Mouse (Mus musculus) testis, adult 2 months (tissue): ENCODE measurements around the gene Capn10.

Experiments
- CTCF ChIP-seq: fragments of 200-500 bp; IDR thresholded peaks from 2 replicates; pipeline ENCODE4 v1.5.1; 2012; ENCODE audit warnings: low read depth, mild to moderate bottlenecking, inconsistent platforms, low read length, moderate library complexity; ENCODE audit not compliant: control insufficient read depth, insufficient read depth, insufficient replicate concordance
- POLR2A ChIP-seq: fragments of 200-500 bp; IDR thresholded peaks from 2 replicates; pipeline ENCODE4 v1.6.1; 2012; ENCODE audit warnings: low read depth, mild to moderate bottlenecking, inconsistent platforms, low read length, moderate library complexity; ENCODE audit not compliant: control insufficient read depth

DNA sequence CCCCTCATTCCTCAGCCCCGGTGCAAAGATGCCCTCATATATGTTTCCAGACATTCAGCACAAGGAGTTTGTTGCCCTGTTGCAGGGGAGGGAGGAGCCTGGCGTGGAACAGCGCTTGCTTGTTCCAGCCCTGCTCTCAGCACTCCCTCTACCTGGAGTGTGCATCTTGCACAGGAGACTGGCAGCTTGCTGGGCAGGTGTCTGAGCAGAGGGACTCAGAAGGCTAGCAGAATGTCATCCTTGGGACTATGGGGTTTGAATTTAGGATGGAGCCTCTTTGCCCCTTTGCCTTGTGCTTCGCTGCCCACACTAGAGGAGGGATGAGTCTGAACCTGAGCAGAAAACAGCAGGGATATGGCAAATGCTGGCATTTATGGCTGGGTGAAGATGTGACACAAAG lies 5.6 kb downstream of the Capn10 start:
- TF ChIP-seq CTCF (no peak), POLR2A (no peak)
